Mouse (Mus musculus): Measurements from ENCODE around the gene Vgll4.

Gene Vgll4

DNA sequence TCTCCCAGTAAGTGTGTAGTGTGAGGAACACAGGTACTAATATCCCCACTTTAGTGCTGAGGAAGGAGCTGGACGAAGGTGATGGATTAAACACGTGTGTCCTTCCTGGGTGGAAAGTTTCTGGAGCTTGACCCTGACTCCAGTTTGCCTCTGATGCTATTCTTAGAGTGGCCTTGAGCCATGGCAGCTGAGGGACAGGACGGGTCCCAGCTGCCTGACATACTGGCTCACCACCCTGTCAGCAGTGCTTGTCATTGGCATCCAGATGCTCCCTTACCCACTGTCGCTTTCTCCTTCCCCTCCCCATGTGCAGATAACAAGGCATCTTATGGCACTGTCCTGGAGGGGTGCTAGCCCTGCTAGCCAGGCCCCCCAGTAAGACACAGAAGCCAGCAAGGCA lies 130.9 kb downstream of the Vgll4 start:
- no peak for DNase-seq (ENCODE audit: low read depth)

DNA sequence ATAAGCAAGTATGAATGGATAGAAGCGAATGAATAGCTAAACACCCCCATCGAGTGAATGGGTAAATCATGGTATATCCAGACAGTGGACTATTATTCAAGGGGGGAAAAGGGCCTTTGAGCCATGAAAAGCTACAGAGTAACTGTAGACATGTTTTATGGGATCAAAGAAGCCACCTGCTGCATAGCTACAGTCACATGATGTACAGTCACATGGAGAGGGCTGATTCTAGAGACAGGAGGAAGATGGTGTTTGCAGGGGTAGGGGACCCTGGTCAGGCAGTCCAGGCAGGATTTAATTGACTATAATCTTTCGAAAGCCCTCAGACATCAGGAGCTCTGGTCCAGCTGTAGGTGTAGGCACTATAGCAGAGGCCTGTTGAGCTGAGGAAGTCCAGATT lies 133.4 kb downstream of the Vgll4 start:
- DNase-seq (ENCODE audit: low read depth), result no peak

DNA sequence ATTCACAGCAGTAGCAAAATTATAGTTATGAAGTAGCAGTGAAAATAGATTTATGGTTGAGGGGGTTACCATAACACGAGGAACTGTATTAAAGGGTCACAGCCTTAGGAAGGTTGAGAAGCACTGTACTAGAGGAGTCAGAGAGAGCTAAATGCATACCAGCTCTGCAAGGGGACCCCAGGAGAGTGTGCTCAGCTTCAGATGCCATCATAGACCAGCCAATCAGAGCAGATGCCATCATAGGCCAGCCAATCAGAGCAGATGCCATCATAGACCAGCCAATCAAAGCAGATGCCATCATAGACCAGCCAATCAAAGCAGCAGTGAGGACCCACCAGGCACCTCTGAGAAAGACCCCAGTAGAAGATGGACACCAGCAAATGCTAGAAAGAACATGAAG lies 134.0 kb downstream of the Vgll4 start:
- no peak for DNase-seq (ENCODE audit: low read depth)

DNA sequence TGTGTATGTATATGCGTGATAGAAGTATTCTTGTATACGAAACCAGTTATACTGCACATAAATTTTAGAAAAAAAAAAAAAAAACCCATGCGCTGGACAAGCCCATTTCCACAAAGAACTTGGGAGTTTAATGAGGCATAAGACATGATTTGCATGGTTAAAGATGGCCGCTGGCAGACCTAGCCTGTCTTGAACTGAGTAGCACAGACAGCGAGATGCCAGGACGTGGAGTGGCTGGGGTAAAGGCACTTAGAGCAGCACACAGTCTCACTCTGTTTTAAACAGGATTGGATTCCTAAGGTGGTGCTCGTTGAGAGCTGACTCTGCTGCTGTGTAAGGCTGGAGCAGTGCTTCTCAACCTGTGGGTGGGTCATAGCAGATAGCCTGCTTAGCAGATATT lies 134.4 kb downstream of the Vgll4 start:
- no peak for DNase-seq (ENCODE audit: low read depth)

DNA sequence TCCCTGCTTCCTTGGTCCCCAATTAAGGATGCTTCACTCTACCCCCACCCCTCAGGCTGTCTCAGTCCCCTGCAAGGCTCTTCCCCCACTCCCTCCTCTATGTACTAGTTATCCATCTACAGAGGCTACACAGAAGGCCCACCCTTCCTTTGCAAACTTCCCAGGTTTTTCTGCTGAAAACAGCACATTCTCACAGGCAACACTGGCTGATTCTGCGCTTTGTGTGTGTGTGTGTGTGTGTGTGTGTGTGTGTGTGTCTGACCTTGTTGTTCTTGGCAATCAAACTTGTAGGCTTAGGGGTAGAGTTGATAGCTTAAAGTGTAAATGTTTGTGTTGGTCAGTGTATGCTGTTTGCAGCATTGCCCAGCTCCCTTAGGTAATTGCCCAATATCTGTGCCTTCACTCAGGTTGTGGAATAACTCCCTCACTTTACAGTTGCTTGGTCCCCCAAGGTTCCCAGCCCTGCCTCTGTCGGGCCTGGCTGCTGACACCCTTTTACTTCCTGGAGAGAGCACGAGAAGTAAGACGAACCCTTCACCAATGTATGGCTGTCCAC lies 135.9 kb downstream of the Vgll4 start:
- no peak for DNase-seq (ENCODE audit: low read depth)

DNA sequence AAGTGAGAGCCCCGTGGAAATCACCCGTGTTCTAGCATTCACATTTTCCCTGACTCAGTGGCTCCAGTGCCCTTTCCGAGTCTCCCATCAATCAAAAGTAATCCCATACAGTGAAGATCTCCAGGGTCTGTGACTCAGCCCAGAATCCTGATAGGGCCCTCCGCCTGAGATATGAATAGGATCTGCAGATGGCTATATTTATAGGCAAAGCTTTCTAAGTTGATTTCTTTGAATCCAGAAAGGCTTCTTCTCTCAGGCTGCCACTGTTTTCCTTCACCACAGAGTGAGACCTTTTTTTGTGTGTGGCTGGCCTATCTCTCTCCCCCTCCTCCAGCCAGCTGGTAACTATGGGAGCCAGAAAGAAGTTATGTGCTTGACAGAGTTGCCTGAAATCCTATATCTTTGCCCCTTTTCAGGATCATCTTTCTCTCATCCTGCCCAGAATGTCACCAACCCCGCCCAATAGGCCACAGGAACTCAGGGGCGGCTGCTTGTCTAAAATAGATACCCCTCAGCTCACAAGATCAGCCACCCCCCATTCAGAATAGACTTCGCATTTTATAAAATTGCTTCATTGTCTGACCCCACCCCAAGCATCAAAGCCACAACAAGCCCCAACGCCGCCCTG lies 136.6 kb downstream of the Vgll4 start:
- no peak for DNase-seq (ENCODE audit: low read depth)

DNA sequence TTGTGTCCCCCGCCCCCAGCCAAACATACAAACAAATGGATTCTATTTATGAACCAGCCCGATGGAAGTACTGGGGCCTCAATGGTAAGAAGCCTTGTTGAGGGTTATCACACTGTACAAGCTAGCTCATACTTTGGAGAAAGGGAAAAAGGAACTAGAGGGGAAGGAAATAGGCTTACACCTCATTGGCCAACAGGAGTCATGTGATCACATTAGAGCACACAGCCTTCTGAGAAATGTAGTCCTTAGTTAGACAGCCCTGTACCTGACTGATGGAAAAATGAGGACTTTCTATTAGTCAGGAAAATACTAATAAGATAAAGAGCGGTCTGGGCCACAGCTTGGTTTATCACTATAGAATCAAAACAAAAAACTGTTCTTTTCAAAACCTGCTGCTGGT lies 138.0 kb downstream of the Vgll4 start:
- DNase-seq (ENCODE audit: low read depth), result no peak

DNA sequence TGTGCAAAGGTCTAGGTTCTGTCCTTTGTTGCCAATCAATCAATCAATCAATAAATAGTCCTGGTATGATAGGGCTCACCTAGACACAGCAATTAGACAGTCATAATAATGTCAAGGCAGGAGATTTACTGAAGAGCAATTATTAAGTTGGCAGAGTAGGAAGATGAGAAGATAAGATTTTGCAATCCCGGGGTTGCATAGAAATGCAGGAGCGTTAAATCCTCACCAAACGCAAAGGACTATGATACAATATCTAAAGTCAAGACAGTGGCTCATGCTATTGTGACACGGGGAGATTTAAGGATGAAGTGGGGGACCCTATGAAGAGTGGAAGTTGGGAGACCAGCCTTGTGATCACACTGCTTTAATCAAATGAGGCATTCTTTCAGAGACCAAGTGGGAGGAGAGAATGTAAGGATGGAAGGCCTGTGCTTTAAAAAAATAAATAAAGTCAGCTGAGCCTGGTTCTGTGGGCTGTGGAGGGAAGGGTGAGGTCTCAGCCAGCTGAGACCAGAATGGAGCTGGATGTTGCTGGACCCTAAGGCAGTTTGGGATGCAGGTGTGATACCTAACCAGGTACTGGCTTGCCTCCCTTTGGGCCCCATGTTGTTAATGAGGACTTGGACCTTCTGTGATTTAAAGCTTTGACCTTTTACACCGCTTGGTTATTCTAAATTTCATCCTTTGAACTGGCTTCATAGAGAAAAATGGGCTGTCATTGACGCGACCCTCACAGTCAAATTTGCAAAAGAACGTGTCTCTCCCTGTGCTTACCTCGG lies 139.9 kb downstream of the Vgll4 start:
- DNase-seq (ENCODE audit: low read depth), result no peak

DNA sequence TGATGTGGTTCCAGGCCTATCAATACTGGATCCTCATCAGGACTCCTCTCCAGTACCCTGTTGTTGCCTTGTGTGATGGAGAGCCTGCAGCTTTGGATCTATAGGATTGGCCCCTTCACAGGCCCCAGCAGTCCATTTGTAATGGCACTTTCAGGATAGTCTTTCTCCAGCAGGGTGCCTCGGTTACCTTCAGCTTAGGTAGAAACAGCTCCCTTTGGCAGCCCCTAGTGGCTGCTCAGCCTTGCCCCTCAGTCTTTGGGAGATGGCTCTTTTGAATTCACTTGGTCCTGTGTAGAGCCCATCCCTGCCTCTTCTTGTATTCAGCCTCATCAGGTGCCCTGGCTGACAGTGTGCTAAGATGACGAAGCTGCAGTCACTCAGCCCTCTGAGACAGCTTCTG lies 142.9 kb downstream of the Vgll4 start:
- DNase-seq (ENCODE audit: low read depth), result no peak

DNA sequence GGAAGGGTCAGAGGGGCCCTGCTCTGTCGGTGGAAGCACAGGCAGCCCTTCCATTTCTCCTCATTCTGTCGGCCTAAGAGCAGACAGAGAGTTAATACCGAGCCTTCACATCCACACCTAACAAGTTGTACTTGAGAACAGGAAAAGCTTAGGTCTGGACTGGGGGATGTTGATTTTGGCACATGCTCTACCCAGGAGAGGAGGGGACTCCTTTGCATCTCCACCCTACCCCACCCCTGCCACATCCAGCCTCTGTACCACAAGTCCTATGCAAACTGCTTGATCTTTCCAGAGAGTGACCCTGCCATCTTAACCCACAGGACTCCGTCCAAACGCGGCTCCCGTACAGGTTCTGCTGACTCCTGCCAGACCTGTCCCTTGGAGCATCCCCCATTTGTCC lies 148.1 kb downstream of the Vgll4 start:
- DNase-seq (ENCODE audit: low read depth), result no peak

DNA sequence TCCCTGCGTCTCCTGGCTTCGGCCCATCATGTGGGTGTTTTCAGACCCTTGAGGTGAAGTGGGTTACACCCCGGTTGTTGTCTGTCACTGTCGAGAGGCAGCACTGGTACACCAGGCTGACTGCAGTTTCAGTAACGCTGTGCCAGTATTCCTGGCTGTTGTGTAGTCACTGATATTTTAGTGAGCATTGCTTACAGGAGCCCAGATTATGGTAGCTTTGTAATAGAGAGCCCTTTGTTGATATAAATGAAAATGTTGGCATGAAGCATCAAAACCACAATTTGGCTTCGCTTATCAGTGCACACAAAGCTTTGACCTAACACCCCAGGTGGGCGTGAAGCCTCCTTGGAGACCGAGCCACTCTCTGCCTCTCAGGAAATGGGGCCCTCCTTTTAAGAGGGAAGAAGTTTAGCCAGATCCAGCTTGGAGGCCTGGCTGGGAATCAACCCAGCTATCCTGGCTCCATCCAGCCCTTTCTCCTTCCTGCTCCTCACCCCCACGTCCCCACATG lies 149.8 kb downstream of the Vgll4 start:
- DNase-seq (ENCODE audit: low read depth), result no peak

DNA sequence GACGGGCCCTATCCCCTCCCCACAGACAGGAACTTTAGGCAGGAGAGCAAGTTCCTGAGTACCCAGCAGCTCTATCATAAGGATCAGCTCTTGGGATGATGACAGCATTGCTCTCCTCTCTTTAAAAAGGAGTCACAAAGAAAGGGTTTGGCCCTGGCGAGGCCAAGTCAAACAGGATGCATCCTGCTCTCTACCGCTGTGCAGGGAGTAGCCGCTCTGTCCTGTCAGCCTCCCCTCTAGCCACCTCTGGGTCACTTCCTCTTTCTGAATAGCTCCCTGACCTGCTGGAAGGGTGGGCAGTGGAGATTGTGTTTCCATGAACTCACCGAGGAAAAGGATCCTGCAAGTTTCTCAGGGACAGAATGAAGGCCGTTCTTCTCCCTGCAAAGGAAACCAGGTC lies 151.3 kb downstream of the Vgll4 start:
- no peak for DNase-seq (ENCODE audit: low read depth)

DNA sequence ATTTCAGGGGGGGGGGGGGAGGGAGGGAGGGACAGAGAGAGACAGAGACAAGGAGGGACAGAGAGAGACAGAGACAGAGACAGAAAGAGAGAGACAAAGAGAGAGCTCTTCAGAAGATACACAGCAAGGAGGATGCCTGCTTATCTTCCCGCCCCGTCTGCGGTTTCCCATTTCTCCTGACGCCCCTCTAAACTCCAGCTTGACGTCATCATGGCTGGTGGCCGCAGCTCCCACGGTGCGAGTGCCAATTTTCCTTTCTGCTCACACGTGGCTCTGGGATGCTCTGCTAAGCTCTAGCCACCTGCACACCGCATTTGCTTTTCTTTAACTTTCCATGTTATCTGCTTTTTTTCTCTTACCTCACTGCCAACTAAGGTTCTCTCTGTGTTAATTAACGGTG lies 151.8 kb downstream of the Vgll4 start:
- peak; percentile 49 for DNase-seq (ENCODE audit: low read depth)

DNA sequence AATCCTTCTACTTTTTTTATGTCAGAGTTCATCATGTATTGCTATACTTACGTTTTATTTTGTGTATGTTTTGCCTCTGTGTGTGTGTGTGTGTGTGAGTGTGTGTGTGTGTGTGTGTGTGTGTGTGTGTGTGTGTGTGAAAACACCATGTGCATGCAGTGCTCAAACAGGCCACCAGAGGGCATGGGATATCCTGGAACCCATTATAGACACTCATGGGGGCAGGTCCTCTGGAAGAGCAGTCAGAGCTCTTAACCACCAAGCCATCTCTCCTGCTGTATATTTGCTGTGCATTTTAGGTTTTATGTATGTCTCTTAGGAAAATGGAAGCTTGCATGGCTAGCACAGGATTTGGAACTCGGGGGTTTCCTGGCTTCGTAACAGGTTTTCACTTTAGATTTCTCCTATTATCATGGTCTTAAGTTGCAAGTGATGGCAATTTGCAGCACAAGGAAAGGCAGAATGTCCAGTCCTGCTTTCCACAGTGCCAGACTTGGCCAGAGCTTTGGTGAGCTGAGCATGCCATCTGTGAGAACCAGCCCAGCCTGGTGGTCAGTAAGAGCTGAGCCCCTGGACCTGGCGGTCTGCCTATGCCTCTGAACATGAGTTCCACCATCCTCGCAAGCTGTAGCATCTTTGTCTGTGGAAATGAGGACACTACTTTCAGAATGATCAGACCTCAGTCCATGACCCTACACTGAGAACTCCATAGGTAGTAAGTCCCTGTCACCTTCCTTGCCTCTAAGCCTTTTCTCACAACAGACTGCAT lies 154.7 kb downstream of the Vgll4 start:
- no peak for DNase-seq (ENCODE audit: low read depth)

DNA sequence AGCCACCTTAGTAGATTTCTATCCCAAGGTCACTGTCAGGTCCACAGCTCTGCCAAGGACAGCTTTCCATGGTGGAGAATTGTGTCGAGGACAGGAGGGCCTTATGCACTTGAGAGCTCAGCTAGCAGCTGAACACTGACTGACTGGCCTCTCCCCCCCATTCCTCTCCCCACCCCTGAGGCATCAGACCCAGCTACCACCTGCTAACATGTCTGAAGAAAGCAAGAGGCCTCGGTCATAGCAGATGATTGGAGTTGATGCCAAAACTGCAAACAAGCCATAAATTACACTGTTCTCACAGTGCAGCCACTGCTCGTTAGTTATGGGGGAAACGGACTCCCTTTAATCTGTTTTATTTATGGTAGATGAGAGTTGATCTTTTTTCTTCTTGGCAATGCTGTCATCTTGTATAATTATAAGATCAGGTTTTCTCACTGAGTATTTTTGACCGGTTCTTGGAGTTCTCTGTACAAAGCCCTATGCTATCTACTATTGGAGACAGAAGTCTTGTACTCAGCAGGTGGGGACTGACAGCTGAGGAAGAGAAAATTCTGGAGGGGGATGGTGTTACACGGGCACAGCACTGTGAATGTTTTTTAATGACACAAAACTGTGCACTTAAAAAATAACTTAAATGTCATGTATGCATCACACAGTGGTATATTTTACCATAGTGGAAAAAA lies 155.5 kb downstream of the Vgll4 start:
- DNase-seq (ENCODE audit: low read depth), result no peak

DNA sequence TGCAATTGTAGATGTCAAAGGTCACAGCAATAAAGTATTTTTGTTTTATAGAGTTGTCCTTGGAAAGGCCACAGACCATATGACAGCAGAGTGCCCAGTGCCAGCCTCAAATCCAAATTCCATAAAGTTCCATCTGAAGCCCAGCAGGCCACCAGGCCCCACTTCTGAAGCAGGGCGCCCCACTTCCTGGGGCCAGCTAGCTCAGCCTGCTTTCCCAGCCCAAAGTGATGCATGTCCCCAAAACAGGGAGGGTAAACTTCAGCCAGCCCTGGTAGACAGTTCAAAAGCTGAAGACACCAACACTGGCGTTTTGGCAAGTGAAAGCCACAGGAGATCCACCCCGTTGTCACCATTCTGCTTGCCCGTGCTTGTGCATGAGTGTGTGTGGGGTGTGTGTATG lies 157.0 kb downstream of the Vgll4 start:
- DNase-seq (ENCODE audit: low read depth), result no peak

DNA sequence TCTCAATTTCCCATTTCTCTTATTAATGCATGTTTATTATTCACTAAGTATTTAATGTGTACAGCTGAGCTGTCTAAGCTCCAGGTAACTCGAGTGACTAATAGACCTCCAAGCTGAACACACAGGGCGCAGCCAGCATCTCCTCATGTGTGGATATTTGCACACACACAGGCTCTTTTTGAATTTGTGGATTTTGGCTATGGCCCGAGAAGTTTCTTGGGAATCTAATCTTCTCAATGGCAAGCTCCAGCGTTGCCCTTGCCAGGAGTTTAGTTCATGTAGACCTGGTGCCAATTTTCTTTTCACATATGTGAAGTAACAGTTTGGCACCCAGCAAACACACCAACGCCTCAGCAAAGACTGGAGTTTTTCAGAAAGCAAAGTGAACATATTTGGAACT lies 157.5 kb downstream of the Vgll4 start:
- no peak for DNase-seq (ENCODE audit: low read depth)
